Mouse (Mus musculus) cerebellum, adult 2 months (tissue): ENCODE measurements around the gene Fgf18.

Experiments used
- CTCF ChIP-seq: fragments of 200-500 bp; IDR thresholded peaks from 2 replicates; pipeline ENCODE4 v1.5.1; 2011; ENCODE audit warnings: low read depth, mild to moderate bottlenecking, control low read depth, low read length, moderate library complexity, borderline replicate concordance; ENCODE audit not compliant: insufficient read depth
- POLR2A ChIP-seq: fragments of 200-500 bp; IDR thresholded peaks from 2 replicates; pipeline ENCODE4 v1.6.1; 2011; ENCODE audit warnings: low read length, control low read depth, borderline replicate concordance; ENCODE audit not compliant: insufficient read depth

- TF ChIP-seq CTCF (no peak), POLR2A (no peak)
Observed at GRCm38 (mm10) chr11:33074541-33074940, 72.7 kb downstream of the Fgf18 start.
